Mouse (Mus musculus) liver, embryonic 13.5 days (tissue): ENCODE measurements around the gene Lipa. TPM values are rescaled to one million over a fixed set of nuclear protein-coding genes. Genes with fewer than 3 reads are reported as not detected.

Experiments used
- ATAC-seq: fragments of 200-750 bp; cut with Nextera tagmentation; 2 replicates; pipeline ENCODE4 v1.8.0; 2017; ENCODE audit warnings: low read depth, mild to moderate bottlenecking, moderate number of reproducible peaks, moderate library complexity
- DNase-seq: peaks from one replicate; pipeline ENCODE4 v3.0.0; 2022
- H3K27ac ChIP-seq: fragments of 300-500 bp; sonication (generic); 2 replicates; pipeline ENCODE4 v1.5.1; 2015; ENCODE audit warnings: moderate library complexity, mild to moderate bottlenecking, inconsistent platforms
- H3K27me3 ChIP-seq: fragments of 300-500 bp; sonication (generic); 2 replicates; pipeline ENCODE4 v1.6.1; 2015; ENCODE audit warnings: mild to moderate bottlenecking, inconsistent platforms
- H3K36me3 ChIP-seq: fragments of 300-500 bp; sonication (generic); 2 replicates; pipeline ENCODE4 v1.6.1; 2015; ENCODE audit warnings: mild to moderate bottlenecking, inconsistent platforms
- H3K4me1 ChIP-seq: fragments of 300-500 bp; sonication (generic); replicated peaks from 2 replicates; pipeline ENCODE4 v1.6.1; 2015; ENCODE audit warnings: inconsistent platforms
- H3K4me2 ChIP-seq: fragments of 300-500 bp; sonication (generic); 2 replicates; pipeline ENCODE4 v1.6.1; 2015; ENCODE audit warnings: inconsistent platforms, mild to moderate bottlenecking, moderate library complexity
- H3K4me3 ChIP-seq: fragments of 300-500 bp; sonication (generic); replicated peaks from 2 replicates; pipeline ENCODE4 v1.5.1; 2015; ENCODE audit warnings: mild to moderate bottlenecking, inconsistent platforms
- H3K9ac ChIP-seq: fragments of 300-500 bp; sonication (generic); 2 replicates; pipeline ENCODE4 v1.6.1; 2015; ENCODE audit warnings: mild to moderate bottlenecking, inconsistent platforms
- H3K9me3 ChIP-seq: fragments of 300-500 bp; sonication (generic); replicated peaks from 2 replicates; pipeline ENCODE4 v1.6.1; 2016; ENCODE audit warnings: inconsistent platforms
- WGBS: fragments of 180-500 bp; shearing (Covaris S2); methylation state at CpG from one replicate; pipeline ENCODE4 v1.1.7; 2015; ENCODE audit not compliant: insufficient replicate concordance; 5-methylcytosine and 5-hydroxymethylcytosine counted together
- polyA plus RNA-seq: library from polyadenylated mRNA; unstranded; fragments of >200 nt; fragmentation: Nextera tagmentation; extraction: Ambion mirVana; gene quantifications from 2 replicates; pipeline ENCODE4 v1.2.1, GENCODE M21; 2015

The Lipa gene
- polyA plus RNA-seq, 1 experiment from 2014 or later, result 34.1 TPM

DNA sequence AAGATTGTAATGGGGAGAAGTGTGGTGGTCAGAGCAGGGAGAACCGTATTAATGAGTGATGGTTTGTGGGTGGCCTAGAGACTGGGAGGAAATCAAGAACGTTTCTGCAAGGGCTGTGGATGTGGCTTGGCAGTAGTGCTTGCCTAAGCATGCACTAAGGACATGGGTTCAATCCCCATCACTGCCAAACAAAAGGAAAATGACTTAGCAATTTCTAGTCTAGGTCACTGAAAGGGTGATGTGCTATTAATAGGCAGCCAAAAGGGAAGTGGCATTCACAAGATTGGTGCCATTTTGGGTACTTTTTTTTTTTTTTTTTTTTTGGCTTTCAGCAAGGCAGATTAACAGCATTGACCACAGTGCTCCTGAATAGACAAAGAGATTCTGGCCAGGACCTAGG, 5.9 kb downstream of the Lipa start:
- no peak for ATAC-seq

DNA sequence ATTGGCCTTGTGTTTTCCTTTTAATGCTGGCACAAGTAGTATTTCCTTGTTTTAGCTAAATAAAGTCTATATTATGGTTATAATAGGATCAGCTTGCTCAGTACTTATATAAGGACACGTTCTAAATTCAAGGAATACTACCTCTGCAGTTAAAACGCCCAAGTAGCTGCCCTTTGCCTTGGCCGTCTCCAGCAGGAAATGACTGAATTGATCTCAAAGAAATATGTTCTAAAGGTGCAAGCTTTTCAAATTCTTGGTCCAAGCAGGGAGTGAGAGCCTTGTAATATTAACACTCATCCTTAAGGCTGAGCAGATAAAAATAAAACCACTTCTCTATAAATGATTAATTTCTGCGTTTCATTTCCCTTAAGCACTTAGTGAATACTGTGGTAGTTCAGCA, 7.2 kb downstream of the Lipa start:
- Histone ChIP-seq H3K4me1 (peaks cover 30% of the 10 kb centered on the region), H3K4me3 (no peak overlapping the region), H3K4me2 (no peak overlapping the region), H3K9me3 (no peaks in the 10 kb centered on the region), H3K27me3 (no peaks in the 10 kb centered on the region), H3K9ac (no peak overlapping the region), H3K27ac (no peak overlapping the region), H3K36me3 (peaks cover 18% of the 10 kb centered on the region; the same call in 1 of the 2 replicates)
- ATAC-seq (no peak), DNase-seq (no peak)
- 66% methylated on average over 4 of the region's 4 CpGs for WGBS

More for the DNA sequence above, 5.9 kb downstream of the Lipa start:
- no peaks in the 10 kb centered on the region for H3K27me3 ChIP-seq
- no peak overlapping the region for H3K9ac ChIP-seq
- H3K27ac ChIP-seq, result no peak overlapping the region
- peaks cover 18% of the 10 kb centered on the region; the same call in 1 of the 2 replicates for H3K36me3 ChIP-seq
- H3K4me1 ChIP-seq, result peaks cover 36% of the 10 kb centered on the region
- WGBS, result 34% methylated on average over 2 of the region's 2 CpGs
- H3K4me2 ChIP-seq, result no peak overlapping the region
- H3K9me3 ChIP-seq, result no peaks in the 10 kb centered on the region
- H3K4me3 ChIP-seq, result no peak overlapping the region
- DNase-seq, result no peak

DNA sequence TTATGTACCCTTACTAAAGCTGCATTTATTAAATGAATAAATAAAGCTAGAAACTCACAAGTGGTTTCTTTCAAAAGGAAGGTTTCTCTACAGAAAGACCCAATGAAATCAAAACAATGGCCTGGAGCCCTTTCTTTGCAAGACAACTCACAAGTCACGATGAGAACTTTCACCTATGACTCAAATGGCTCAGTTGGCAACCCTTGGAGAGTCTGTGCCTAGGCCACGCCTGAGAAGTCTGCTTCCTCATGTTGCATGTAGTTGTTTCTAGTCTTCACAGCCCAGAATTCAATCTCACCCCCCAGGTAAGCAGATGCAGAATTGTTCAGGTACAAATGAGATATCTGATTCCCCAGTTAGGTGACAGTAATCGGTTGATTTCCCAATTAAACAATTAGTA, 7.6 kb downstream of the Lipa start:
- peaks cover 18% of the 10 kb centered on the region; the same call in 1 of the 2 replicates for H3K36me3 ChIP-seq
- no peak overlapping the region for H3K9ac ChIP-seq
- ATAC-seq, result no peak
- no peak overlapping the region for H3K4me2 ChIP-seq
- 63% methylated on average over 3 of the region's 3 CpGs for WGBS
- no peak overlapping the region for H3K27ac ChIP-seq
- no peaks in the 10 kb centered on the region for H3K9me3 ChIP-seq
- no peak overlapping the region for H3K4me3 ChIP-seq
- peaks cover 26% of the 10 kb centered on the region for H3K4me1 ChIP-seq
- H3K27me3 ChIP-seq, result no peaks in the 10 kb centered on the region
- DNase-seq, result no peak

DNA sequence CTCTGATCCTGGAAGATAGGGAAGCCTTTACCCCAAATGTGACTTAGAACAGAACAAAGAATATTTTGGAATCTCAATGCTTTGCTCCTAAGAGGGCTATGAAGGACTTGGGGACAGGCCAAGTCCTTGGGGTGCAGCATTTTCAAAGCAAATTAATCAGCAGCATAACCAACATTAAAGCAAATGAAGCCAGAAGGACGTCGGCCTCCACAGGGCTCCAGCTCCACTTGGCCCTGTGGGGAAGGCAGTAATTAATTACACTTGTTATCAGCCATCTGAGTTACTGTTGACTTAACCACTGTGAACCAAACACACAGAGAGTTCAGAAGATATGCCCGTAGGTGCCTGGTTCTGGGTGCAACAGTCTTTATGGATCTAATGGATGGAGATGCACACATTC, 8.5 kb downstream of the Lipa start:
- 56% methylated on average over 3 of the region's 3 CpGs for WGBS
- Histone ChIP-seq H3K27me3 (no peaks in the 10 kb centered on the region), H3K4me1 (peaks cover 23% of the 10 kb centered on the region), H3K36me3 (peaks cover 18% of the 10 kb centered on the region; the same call in 1 of the 2 replicates), H3K9me3 (no peaks in the 10 kb centered on the region), H3K27ac (no peak overlapping the region), H3K9ac (no peak overlapping the region), H3K4me2 (no peak overlapping the region), H3K4me3 (no peak overlapping the region)
- no peak for ATAC-seq
- DNase-seq, result no peak

DNA sequence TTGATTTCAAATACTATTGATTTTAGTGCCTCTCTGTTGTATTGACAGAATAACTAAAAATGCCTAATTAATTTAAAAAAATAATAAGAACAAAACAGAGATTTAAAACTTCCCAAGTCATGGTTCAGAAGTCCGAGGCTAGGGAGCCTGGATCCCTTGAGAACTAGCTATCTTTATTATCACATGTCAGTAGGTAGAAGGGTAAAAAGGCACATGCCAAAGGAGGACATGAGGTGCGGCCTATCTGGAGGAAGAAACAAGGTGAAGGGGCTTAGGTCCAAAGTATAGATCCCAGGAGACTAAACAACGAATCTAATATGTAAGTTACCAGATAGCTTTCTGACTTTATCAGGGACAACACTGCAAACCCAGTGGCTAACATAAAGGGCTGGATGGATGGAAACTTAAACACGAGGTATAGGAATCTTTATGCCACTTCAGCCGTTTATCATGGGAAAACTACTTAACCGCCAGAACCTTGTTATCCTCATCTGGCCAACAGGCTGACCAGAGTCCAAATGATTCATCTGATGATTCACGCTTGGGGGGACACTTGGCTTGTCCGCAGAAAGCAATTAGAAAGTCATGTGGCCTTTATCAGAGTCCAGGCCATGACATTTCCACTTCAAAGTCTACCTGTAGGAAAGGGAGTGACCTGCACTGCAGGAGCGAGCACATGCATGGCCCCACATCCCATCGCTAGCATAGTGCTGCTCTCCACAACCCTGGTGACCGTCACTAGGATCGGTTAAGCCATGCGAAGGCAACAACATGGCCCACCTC, 9.3 kb downstream of the Lipa start:
- no peaks in the 10 kb centered on the region for H3K27me3 ChIP-seq
- no peak for ATAC-seq
- H3K9me3 ChIP-seq, result no peaks in the 10 kb centered on the region
- 75% methylated on average over 13 of the region's 13 CpGs for WGBS
- H3K36me3 ChIP-seq, result peaks cover 15% of the 10 kb centered on the region; the same call in 1 of the 2 replicates
- no peak overlapping the region for H3K4me2 ChIP-seq
- no peak overlapping the region for H3K27ac ChIP-seq
- H3K4me3 ChIP-seq, result no peak overlapping the region
- peaks cover 23% of the 10 kb centered on the region for H3K4me1 ChIP-seq
- no peak overlapping the region for H3K9ac ChIP-seq
- DNase-seq, result no peak

GRCm38 (mm10) chr19:34517197-34517596, 10.1 kb downstream of the Lipa start:
- Histone ChIP-seq H3K4me2 (no peak overlapping the region), H3K4me3 (no peak overlapping the region), H3K9ac (no peak overlapping the region), H3K9me3 (no peaks in the 10 kb centered on the region), H3K36me3 (peaks cover 15% of the 10 kb centered on the region; the same call in 1 of the 2 replicates), H3K27me3 (no peaks in the 10 kb centered on the region), H3K4me1 (peaks cover 23% of the 10 kb centered on the region), H3K27ac (no peak overlapping the region)
- DNase-seq (no peak), ATAC-seq (0 out of 2 replicates have a peak, but pooled peaks have one; percentile 47)
- 73% methylated on average over 3 of the region's 3 CpGs for WGBS

- Histone ChIP-seq H3K9me3 (no peaks in the 10 kb centered on the region), H3K4me2 (no peak overlapping the region)
These were observed 10.9 kb downstream of the Lipa start for GRCm38 (mm10) chr19:34516346-34516745.

DNA sequence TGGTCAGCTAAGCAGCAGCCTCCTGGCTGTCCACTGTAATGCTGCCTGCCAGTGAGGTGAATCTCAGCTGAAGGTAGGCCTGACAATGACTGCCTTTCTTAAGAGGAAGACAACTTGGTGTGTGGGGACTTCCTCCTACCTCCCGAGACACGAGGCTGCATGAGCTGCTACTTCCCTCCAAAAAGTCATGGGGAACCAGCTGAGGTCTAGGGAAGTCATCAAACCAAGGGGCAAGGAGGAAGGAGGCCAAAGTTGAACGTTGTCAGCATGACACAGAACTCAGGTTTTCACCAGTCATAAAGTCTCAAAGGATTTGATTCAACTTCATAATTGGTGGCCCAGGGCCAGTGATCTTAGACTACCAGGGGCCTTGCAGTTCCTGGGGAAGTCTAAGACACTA, 11.6 kb downstream of the Lipa start:
- no peak overlapping the region; the same call in 1 of the 2 replicates for H3K27ac ChIP-seq
- H3K27me3 ChIP-seq, result no peaks in the 10 kb centered on the region
- no peak for DNase-seq
- ATAC-seq, result no peak
- H3K4me1 ChIP-seq, result peaks cover 23% of the 10 kb centered on the region
- no peaks in the 10 kb centered on the region for H3K9me3 ChIP-seq
- no peak overlapping the region for H3K4me2 ChIP-seq
- H3K36me3 ChIP-seq, result peaks cover 11% of the 10 kb centered on the region; the same call in 1 of the 2 replicates
- H3K4me3 ChIP-seq, result no peak overlapping the region
- H3K9ac ChIP-seq, result no peak overlapping the region
- 31% methylated on average over 3 of the region's 3 CpGs for WGBS

More at GRCm38 (mm10) chr19:34516346-34516745, 10.9 kb downstream of the Lipa start:
- DNase-seq (no peak), ATAC-seq (no peak)
- no peak overlapping the region for H3K9ac ChIP-seq
- no peak overlapping the region for H3K27ac ChIP-seq
- H3K36me3 ChIP-seq, result peaks cover 14% of the 10 kb centered on the region; the same call in 1 of the 2 replicates
- no peaks in the 10 kb centered on the region for H3K27me3 ChIP-seq
- H3K4me3 ChIP-seq, result no peak overlapping the region
- 71% methylated on average over 2 of the region's 2 CpGs for WGBS
- H3K4me1 ChIP-seq, result peaks cover 19% of the 10 kb centered on the region

- Histone ChIP-seq H3K4me1 (peaks cover 5% of the 10 kb centered on the region; the same call in 1 of the 2 replicates), H3K9me3 (no peaks in the 10 kb centered on the region), H3K36me3 (peaks cover 14% of the 10 kb centered on the region; the same call in 1 of the 2 replicates), H3K27me3 (no peaks in the 10 kb centered on the region), H3K4me3 (no peak overlapping the region), H3K4me2 (no peak overlapping the region), H3K27ac (peak overlapping the region; percentile 49), H3K9ac (no peak overlapping the region)
- 57% methylated on average over 8 of the region's 8 CpGs for WGBS
- peak; percentile 83 for ATAC-seq
- no peak for DNase-seq
These were observed 15.7 kb downstream of the Lipa start for GRCm38 (mm10) chr19:34511528-34511927.

GRCm38 (mm10) chr19:34510717-34511116, 16.6 kb downstream of the Lipa start:
- no peaks in the 10 kb centered on the region for H3K27me3 ChIP-seq
- 72% methylated on average over 5 of the region's 5 CpGs for WGBS
- ATAC-seq (no peak), DNase-seq (no peak)
- H3K9me3 ChIP-seq, result no peaks in the 10 kb centered on the region
- H3K36me3 ChIP-seq, result peaks cover 21% of the 10 kb centered on the region; the same call in 1 of the 2 replicates
- no peak overlapping the region for H3K4me3 ChIP-seq
- no peak overlapping the region for H3K4me2 ChIP-seq
- H3K9ac ChIP-seq, result no peak overlapping the region
- H3K27ac ChIP-seq, result no peak overlapping the region
- peaks cover 5% of the 10 kb centered on the region; the same call in 1 of the 2 replicates for H3K4me1 ChIP-seq

GRCm38 (mm10) chr19:34505161-34505721, 22.0 kb downstream of the Lipa start:
- Histone ChIP-seq H3K9ac (no peak overlapping the region), H3K36me3 (peaks cover 19% of the 10 kb centered on the region; the same call in 1 of the 2 replicates), H3K4me2 (no peak overlapping the region), H3K4me3 (no peak overlapping the region), H3K27me3 (no peaks in the 10 kb centered on the region), H3K4me1 (no peaks in the 10 kb centered on the region), H3K9me3 (no peaks in the 10 kb centered on the region), H3K27ac (no peak overlapping the region)
- ATAC-seq (no peak), DNase-seq (no peak)
- WGBS, result 77% methylated on average over 12 of the region's 12 CpGs
